Mouse (Mus musculus) embryonic stem cell, embryonic (primary cell): ENCODE data around the gene Zbtb32.

ENCODE experiments used
- CTCF ChIA-PET, 4 experiments: fragments of 300-600 bp in 2 of 4; fragments of 350-600 bp in 2 of 4; sonication (Branson Sonifier 250); formaldehyde crosslinking; loops; one replicate each; lab custom pipeline; 2022; ENCODE audit warnings: inconsistent platforms in 2 of 4; lab: Charles Lee
- POLR2A ChIA-PET, 4 experiments: fragments of 300-600 bp in 2 of 4; fragments of 350-600 bp in 2 of 4; sonication (Branson Sonifier 250); formaldehyde crosslinking; loops; one replicate each; lab custom pipeline; 2022; ENCODE audit warnings: antibody characterized with exemption in 4 of 4, inconsistent platforms in 1 of 4; lab: Charles Lee

Zbtb32 gene

GRCm38 (mm10) chr7:30598786-30599185, at the start of gene Zbtb32:
Gene Zbtb32, minus strand, starts transcription at chr7:30598909.
- ChIA-PET CTCF (interaction anchor here in 3 of 4 experiments (0.6 to 2.0 kb wide), 10 partner anchors 9 to 375 kb away, joined by 3 to 11 read pairs (median 4); partner anchors contain the start of genes Kmt2b (in 2 of the 3), Fam187b (in 1 of the 3) and Lsr (in 1 of the 3)), POLR2A (interaction anchor here in 3 of 4 experiments (0.5 to 7.1 kb wide), 13 partner anchors 9 to 318 kb away, joined by 3 to 45 read pairs (median 4); partner anchors contain the start of genes Kmt2b (in 3 of the 3), Cox6b1 (in 1 of the 3), Hspb6 (in 1 of the 3) and Proser3 (in 1 of the 3))

DNA sequence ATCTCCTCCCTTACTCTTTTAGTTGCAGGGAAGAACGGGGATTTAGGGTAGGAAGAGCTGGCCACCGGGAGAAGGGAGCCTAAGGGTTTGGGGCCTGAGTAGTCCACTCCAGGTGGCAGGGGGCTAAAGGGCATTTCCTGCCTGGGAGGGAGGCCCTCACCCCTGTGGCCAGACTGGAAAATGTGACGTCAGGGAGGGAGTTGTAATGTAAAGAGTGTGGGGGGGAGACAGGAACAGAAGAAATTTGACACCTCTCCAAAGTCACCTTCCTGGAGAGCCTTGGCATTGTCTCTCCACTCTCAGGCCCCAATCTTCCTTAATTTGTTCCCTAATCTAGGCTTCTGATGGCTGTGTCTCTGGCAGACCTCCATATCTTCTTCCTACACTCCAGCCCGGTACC, 40.4 kb upstream of the Zbtb32 start:
- ChIA-PET CTCF (interaction anchor here in 1 of 4 experiments (0.6 kb wide), 1 partner anchor 1647 kb away, joined by 3 read pairs; no protein-coding TSS in a partner anchor), POLR2A (interaction anchor here in 2 of 4 experiments (0.6 to 2.2 kb wide), 4 partner anchors 10 to 30 kb away, joined by 3 to 9 read pairs (median 4); partner anchors contain the start of gene Cox6b1 (in 1 of the 2))

GRCm38 (mm10) chr7:30636395-30636794, 37.7 kb upstream of the Zbtb32 start:
- POLR2A ChIA-PET: interaction anchor here in 2 of 4 experiments (1.0 to 1.2 kb wide), 2 partner anchors 84 to 320 kb away, joined by 3 to 4 read pairs; partner anchors contain the start of genes Hspb6 (in 1 of the 2), Proser3 (in 1 of the 2) and Usf2 (in 1 of the 2)
- CTCF ChIA-PET: interaction anchor here in 1 of 4 experiments (2.0 to 3.3 kb wide), 2 partner anchors 10 to 223 kb away, joined by 5 to 16 read pairs; partner anchors contain the start of gene Cox6b1

DNA sequence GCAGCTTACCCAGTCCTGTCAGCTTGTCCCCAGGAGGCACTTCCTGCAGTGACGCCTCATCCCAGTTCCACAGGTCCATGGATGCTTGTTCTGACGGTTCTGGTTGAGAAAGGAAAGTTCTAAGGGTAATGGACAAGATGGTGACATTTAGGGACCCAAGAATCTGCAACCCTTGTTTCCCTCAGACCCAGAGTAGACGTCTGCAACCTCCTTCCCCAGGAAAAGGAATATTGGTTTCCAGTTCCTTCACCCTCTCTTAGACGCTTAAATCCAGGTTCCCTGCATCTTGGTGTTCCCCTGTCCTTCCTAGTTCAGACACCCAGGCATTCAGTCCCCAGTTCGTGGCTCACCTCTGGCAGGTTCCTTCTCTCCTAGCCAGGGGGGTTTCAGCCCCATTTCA, 37.0 kb upstream of the Zbtb32 start, which contains the start of gene Etv2:
Gene Etv2, minus strand, starts transcription at position 101 of the 400 bp plus-strand sequence.
- ChIA-PET CTCF (interaction anchor here in 2 of 4 experiments (1.2 to 3.3 kb wide), 6 partner anchors 9 to 338 kb away, joined by 3 to 16 read pairs (median 5); partner anchors contain the start of genes Cox6b1 (in 1 of the 2) and Fam187b (in 1 of the 2)), POLR2A (interaction anchor here in 2 of 4 experiments (0.8 to 2.5 kb wide), 5 partner anchors 8 to 83 kb away, joined by 3 to 15 read pairs (median 5); partner anchors contain the start of genes Cox6b1 (in 1 of the 2), Haus5 (in 1 of the 2), Hspb6 (in 1 of the 2) and Proser3 (in 1 of the 2))

DNA sequence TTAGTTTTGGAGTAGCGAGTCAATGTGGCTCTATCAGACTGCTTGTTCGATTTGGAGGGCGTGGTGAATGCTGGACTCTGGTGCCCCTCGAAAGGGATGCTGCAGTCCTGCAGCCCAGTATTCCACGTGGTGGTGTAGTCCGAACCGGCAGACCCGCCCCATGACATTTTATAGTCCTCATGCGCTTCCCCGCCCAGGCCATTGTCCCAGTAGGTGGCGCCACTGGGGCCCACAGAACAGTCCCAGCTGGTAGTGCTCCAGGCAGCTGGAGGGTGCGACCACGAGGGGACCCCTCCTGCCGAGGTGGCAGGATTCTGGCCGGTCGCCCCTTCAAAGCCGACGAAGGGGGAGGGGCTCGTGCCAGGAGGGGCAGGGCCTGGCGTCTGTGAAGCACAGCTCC, 35.9 kb upstream of the Zbtb32 start:
- CTCF ChIA-PET: interaction anchor here (0.5 to 3.3 kb wide), 35 partner anchors 8 to 433 kb away, joined by 3 to 16 read pairs (median 4); partner anchors contain the start of genes Cox6b1 (in 2 of the 4), Fam187b (in 2 of the 4), Haus5 (in 2 of the 4) and Pmis2 (in 1 of the 4)
- POLR2A ChIA-PET: interaction anchor here (0.8 to 2.5 kb wide), 19 partner anchors 9 to 220 kb away, joined by 3 to 15 read pairs (median 4); partner anchors contain the start of genes Haus5 (in 3 of the 4), Cox6b1 (in 2 of the 4), Hspb6 (in 1 of the 4) and Proser3 (in 1 of the 4)

GRCm38 (mm10) chr7:30633762-30634412, 35.2 kb upstream of the Zbtb32 start:
- ChIA-PET POLR2A (interaction anchor here (0.7 to 2.5 kb wide), 21 partner anchors 8 to 449 kb away, joined by 3 to 15 read pairs (median 3); partner anchors contain the start of genes Cox6b1 (in 2 of the 4), Haus5 (in 2 of the 4), Hspb6 (in 1 of the 4) and Proser3 (in 1 of the 4)), CTCF (interaction anchor here (0.5 to 3.3 kb wide), 28 partner anchors 8 to 605 kb away, joined by 3 to 16 read pairs (median 3); partner anchors contain the start of genes Cox6b1 (in 2 of the 4), Fam187b (in 1 of the 4) and Pmis2 (in 1 of the 4))

- POLR2A ChIA-PET: no interaction called here
- CTCF ChIA-PET: interaction anchor here in 1 of 4 experiments (0.6 kb wide), 4 partner anchors 76 to 474 kb away, joined by 3 to 4 read pairs (median 3); no protein-coding TSS in a partner anchor
Observed at GRCm38 (mm10) chr7:30629013-30629412, 30.3 kb upstream of the Zbtb32 start.

- ChIA-PET CTCF (interaction anchor here in 2 of 4 experiments (0.7 to 1.5 kb wide), 8 partner anchors 8 to 428 kb away, joined by 3 to 8 read pairs (median 3); partner anchors contain the start of gene Capns1 (in 1 of the 2)), POLR2A (interaction anchor here in 3 of 4 experiments (0.7 to 2.5 kb wide), 24 partner anchors 8 to 395 kb away, joined by 3 to 20 read pairs (median 6); partner anchors contain the start of genes Haus5 (in 2 of the 3), Aplp1 (in 1 of the 3), E130208F15Rik (in 1 of the 3) and Etv2 (in 1 of the 3))
Observed at GRCm38 (mm10) chr7:30626647-30627046, 27.9 kb upstream of the Zbtb32 start.

- ChIA-PET CTCF (interaction anchor here in 3 of 4 experiments (0.6 to 1.9 kb wide), 26 partner anchors 9 to 531 kb away, joined by 3 to 16 read pairs (median 3); partner anchors contain the start of genes Prodh2 (in 2 of the 3), Capns1 (in 1 of the 3), Etv2 (in 1 of the 3) and Gramd1a (in 1 of the 3)), POLR2A (interaction anchor here (0.5 to 2.5 kb wide), 52 partner anchors 8 to 394 kb away, joined by 3 to 20 read pairs (median 4); partner anchors contain the start of genes Haus5 (in 2 of the 4), Kmt2b (in 2 of the 4), Proser3 (in 2 of the 4) and Aplp1 (in 1 of the 4))
Observed at GRCm38 (mm10) chr7:30625530-30626384, 27.0 kb upstream of the Zbtb32 start, which contains the start of gene Cox6b1. Gene Cox6b1, minus strand, starts transcription at chr7:30626151.

DNA sequence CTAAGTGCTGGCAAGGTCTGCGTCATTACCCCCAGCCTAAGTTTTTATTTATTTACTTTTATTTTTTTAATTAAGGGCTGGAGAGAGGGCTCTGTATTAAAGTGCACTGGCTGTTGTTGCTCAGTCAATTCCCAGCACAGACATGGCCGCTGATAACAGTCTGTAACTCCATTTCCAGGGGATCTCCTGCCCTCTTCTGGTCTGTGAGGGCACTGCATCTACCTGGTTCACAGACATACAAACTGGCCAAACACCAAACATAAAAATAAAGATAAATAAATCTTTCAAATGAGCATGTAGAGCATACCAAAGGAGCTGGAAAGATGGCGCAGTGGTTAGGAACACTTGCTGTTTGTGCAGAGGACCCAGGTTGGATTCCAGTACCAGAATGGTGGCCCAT, 20.5 kb upstream of the Zbtb32 start:
- POLR2A ChIA-PET: interaction anchor here in 3 of 4 experiments (0.6 to 1.5 kb wide), 7 partner anchors 10 to 298 kb away, joined by 3 to 5 read pairs (median 4); partner anchors contain the start of gene E130208F15Rik (in 1 of the 3)
- CTCF ChIA-PET: interaction anchor here in 3 of 4 experiments (0.5 to 1.3 kb wide), 6 partner anchors 9 to 149 kb away, joined by 3 to 5 read pairs (median 4); no protein-coding TSS in a partner anchor

GRCm38 (mm10) chr7:30618658-30619057, 19.9 kb upstream of the Zbtb32 start:
- CTCF ChIA-PET: interaction anchor here in 2 of 4 experiments (0.5 to 1.3 kb wide), 10 partner anchors 8 to 247 kb away, joined by 3 to 9 read pairs (median 4); no protein-coding TSS in a partner anchor

DNA sequence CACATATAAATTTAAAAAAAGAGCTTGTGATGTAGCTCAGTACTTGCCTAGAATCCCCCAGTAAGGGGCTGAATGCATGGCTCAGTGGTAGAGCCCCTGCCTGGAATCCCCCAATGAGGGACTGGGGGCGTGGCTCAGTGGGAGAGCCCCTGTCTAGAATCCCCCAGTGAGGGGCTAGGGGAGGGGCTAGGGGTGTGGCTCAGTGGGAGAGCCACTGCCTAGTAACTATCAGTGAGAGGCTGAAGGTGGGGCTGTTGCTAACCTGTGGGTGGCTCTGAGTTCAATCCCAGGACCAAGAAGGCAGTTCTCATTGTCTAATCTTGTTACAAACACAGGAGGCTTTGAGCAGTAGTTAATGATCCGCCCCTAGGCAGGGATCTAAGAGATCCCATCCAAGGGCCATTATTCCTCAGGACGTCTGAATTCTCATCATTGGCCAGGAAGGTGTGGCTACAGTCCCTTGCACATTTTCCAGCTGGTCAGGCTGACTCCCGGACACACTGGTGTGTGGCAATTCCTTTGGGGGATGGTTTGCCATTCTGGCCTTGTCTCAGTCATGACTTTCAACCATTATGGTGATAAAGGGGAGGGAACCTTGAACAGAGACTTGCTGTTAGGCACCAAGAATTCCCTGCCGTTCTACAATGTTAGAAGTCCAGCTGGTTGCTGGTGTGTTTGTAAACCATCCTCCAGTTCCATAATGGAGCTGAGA, 16.5 kb upstream of the Zbtb32 start:
- ChIA-PET CTCF (interaction anchor here (0.6 to 3.2 kb wide), 21 partner anchors 11 to 416 kb away, joined by 3 to 29 read pairs (median 6); partner anchors contain the start of genes Cox6b1 (in 2 of the 4), Capns1 (in 1 of the 4), E130208F15Rik (in 1 of the 4) and Prodh2 (in 1 of the 4)), POLR2A (interaction anchor here (0.7 to 5.6 kb wide), 19 partner anchors 8 to 125 kb away, joined by 3 to 58 read pairs (median 6); partner anchors contain the start of genes Cox6b1 (in 3 of the 4), Hspb6 (in 2 of the 4), Kmt2b (in 2 of the 4) and Proser3 (in 2 of the 4))

More at GRCm38 (mm10) chr7:30618658-30619057, 19.9 kb upstream of the Zbtb32 start:
- POLR2A ChIA-PET: interaction anchor here in 3 of 4 experiments (0.6 to 1.5 kb wide), 7 partner anchors 25 to 1323 kb away, joined by 3 to 5 read pairs (median 3); no protein-coding TSS in a partner anchor

- ChIA-PET POLR2A (interaction anchor here (0.7 to 5.6 kb wide), 20 partner anchors 7 to 590 kb away, joined by 3 to 58 read pairs (median 6); partner anchors contain the start of genes Cox6b1 (in 3 of the 4), Hspb6 (in 2 of the 4), Kmt2b (in 2 of the 4) and Proser3 (in 2 of the 4)), CTCF (interaction anchor here (0.6 to 3.2 kb wide), 32 partner anchors 10 to 1459 kb away, joined by 3 to 29 read pairs (median 5); partner anchors contain the start of genes Cox6b1 (in 1 of the 4), Kmt2b (in 1 of the 4), Prodh2 (in 1 of the 4) and Proser3 (in 1 of the 4))
Observed at GRCm38 (mm10) chr7:30614454-30614853, 15.7 kb upstream of the Zbtb32 start.

- POLR2A ChIA-PET: interaction anchor here (0.8 to 5.6 kb wide), 17 partner anchors 9 to 589 kb away, joined by 3 to 58 read pairs (median 8); partner anchors contain the start of genes Cox6b1 (in 3 of the 4), Kmt2b (in 2 of the 4), Hspb6 (in 1 of the 4) and Proser3 (in 1 of the 4)
Observed at GRCm38 (mm10) chr7:30613529-30614112, 14.9 kb upstream of the Zbtb32 start.

More at GRCm38 (mm10) chr7:30613529-30614112, 14.9 kb upstream of the Zbtb32 start:
- CTCF ChIA-PET: interaction anchor here (0.5 to 3.2 kb wide), 58 partner anchors 9 to 1458 kb away, joined by 3 to 29 read pairs (median 4); partner anchors contain the start of genes Cox6b1 (in 2 of the 4), Kmt2b (in 2 of the 4), Alkbh6 (in 1 of the 4) and Haus5 (in 1 of the 4)
